ENCODE assay signal across 8 mouse cellular contexts in the genomic region with DNA sequence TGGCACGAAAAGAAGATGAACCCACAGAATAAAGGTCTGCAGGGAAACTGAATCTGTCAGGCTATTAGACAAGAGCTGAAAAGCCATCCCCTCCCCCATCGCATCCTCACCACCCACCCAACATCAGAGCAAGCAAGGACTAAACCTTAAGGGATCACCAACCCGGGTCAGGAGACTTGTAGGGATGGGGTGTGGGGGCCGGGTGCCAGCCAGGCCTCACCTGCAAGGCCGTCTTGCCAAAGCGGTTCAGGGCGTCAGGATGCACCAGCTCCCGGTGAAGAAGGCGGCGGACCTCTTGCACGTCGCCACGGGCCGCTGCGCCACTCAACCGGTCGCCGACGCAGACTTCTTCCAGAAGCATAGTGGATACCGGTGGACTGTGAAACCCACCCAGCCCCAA. TPM values are rescaled to one million over a fixed set of nuclear protein-coding genes. Genes with fewer than 3 reads are reported as not detected.
A peak's percentile ranks its signal among the peaks of the same experiment; 100 is the strongest.
DNase-seq lines count a peak whose midpoint lies in the region; ATAC-seq lines count a peak whose summit lies in the region.

No protein-coding gene starts in this region.

- 0 out of 2 replicates have a peak, but pooled peaks cover 3% of the 10 kb centered on the region for H3K36me3 ChIP-seq in forebrain, embryonic 12.5 days (replicated peaks)
- H3K36me3 ChIP-seq in liver, embryonic 15.5 days (replicated peaks) = peaks cover 23% of the 10 kb centered on the region

- peak overlapping the region; percentile 81 for H3K4me2 ChIP-seq in forebrain, embryonic 12.5 days
- H3K4me2 ChIP-seq in liver, embryonic 15.5 days = peak overlapping the region; percentile 90

- peak; percentile 0; the same call in 1 of the 2 replicates for ATAC-seq in forebrain, embryonic 12.5 days (ENCODE audit: low FRiP score)
- ATAC-seq in liver, embryonic 15.5 days (ENCODE audit: insufficient read depth) = peak; percentile 2

- peak; percentile 47 for DNase-seq in gastrocnemius, postnatal 14 days
- no peak for DNase-seq in gastrocnemius, postnatal 36 days
- peak; percentile 24 for DNase-seq in ovary, postnatal 14 days (ENCODE audit: low spot score)
- no peak for DNase-seq in ovary, postnatal 36 days (ENCODE audit: low spot score)
- DNase-seq in embryo, embryonic 10.5 days (ENCODE audit: low spot score) = no peak
- DNase-seq in c-Kit-positive CD71-positive TER-119-positive erythroid progenitor cells, embryonic 14.5 days (ENCODE audit: low spot score) = no peak

- WGBS in forebrain, embryonic 12.5 days = under 1% methylated on average over 20 of the region's 20 CpGs
- under 1% methylated on average over 20 of the region's 20 CpGs for WGBS in liver, embryonic 15.5 days (ENCODE audit: insufficient replicate concordance)

- peak overlapping the region; percentile 87 for H3K27ac ChIP-seq in forebrain, embryonic 12.5 days
- peak overlapping the region; percentile 96 for H3K27ac ChIP-seq in liver, embryonic 15.5 days (replicated peaks)

- H3K9me3 ChIP-seq in forebrain, embryonic 12.5 days = no peaks in the 10 kb centered on the region
- no peaks in the 10 kb centered on the region for H3K9me3 ChIP-seq in liver, embryonic 15.5 days (replicated peaks)

- peak overlapping the region; percentile 79 for H3K4me3 ChIP-seq in forebrain, embryonic 12.5 days (replicated peaks)
- peak overlapping the region; percentile 93 for H3K4me3 ChIP-seq in liver, embryonic 15.5 days (replicated peaks)

- intact Hi-C loops in gastrocnemius, postnatal 14 days (cut with DNase I; ENCODE audit: low total_unique reads) = no loop called here
- intact Hi-C loops in gastrocnemius, postnatal 36 days (cut with DNase I) = no loop called here

- no peaks in the 10 kb centered on the region for H3K27me3 ChIP-seq in forebrain, embryonic 12.5 days
- H3K27me3 ChIP-seq in liver, embryonic 15.5 days = no peaks in the 10 kb centered on the region

- H3K4me1 ChIP-seq in forebrain, embryonic 12.5 days = peaks cover 36% of the 10 kb centered on the region
- peaks cover 48% of the 10 kb centered on the region for H3K4me1 ChIP-seq in liver, embryonic 15.5 days (replicated peaks)

- peak overlapping the region; percentile 80 for H3K9ac ChIP-seq in forebrain, embryonic 12.5 days
- H3K9ac ChIP-seq in liver, embryonic 15.5 days = peak overlapping the region; percentile 95

RNA-seq across cellular contexts. Expression of gene Cdkn2d, which starts 0.6 kb away (rescaled TPM):
- total RNA-seq in gastrocnemius, postnatal 14 days (2021) = 10 to 100 TPM; 12.0 to 13.2 TPM
- total RNA-seq in gastrocnemius, postnatal 36 days (2021) = 10 to 100 TPM in 1 of 2 experiments, 1 to 10 TPM in 1; 8.4 to 10.1 TPM
- polyA plus RNA-seq in forebrain, embryonic 12.5 days (2016; fragmentation: Nextera tagmentation; extraction: Ambion mirVana) = 70.6 and 74.5 TPM in 2 replicates
- 129 and 144 TPM in 2 replicates for polyA plus RNA-seq in liver, embryonic 15.5 days (2015; fragmentation: Nextera tagmentation; extraction: Ambion mirVana)

RNA-seq across cellular contexts. Expression of gene Kri1, which starts 2.8 kb away (rescaled TPM):
- 10 to 100 TPM; 10.5 to 11.9 TPM for total RNA-seq in gastrocnemius, postnatal 14 days (2021)
- total RNA-seq in gastrocnemius, postnatal 36 days (2021) = 10 to 100 TPM in 1 of 2 experiments, 1 to 10 TPM in 1; 9.1 to 11.6 TPM
- 19.5 and 20.8 TPM in 2 replicates for polyA plus RNA-seq in forebrain, embryonic 12.5 days (2016; fragmentation: Nextera tagmentation; extraction: Ambion mirVana)
- 6.0 and 6.7 TPM in 2 replicates for polyA plus RNA-seq in liver, embryonic 15.5 days (2015; fragmentation: Nextera tagmentation; extraction: Ambion mirVana)

RNA-seq across cellular contexts. Expression of gene Ap1m2, which starts 21.5 kb away (rescaled TPM):
- not detected for total RNA-seq in gastrocnemius, postnatal 14 days (2021)
- total RNA-seq in gastrocnemius, postnatal 36 days (2021) = not detected
- 3.3 TPM in 2 replicates for polyA plus RNA-seq in forebrain, embryonic 12.5 days (2016; fragmentation: Nextera tagmentation; extraction: Ambion mirVana)
- 0.28 and 0.68 TPM in 2 replicates for polyA plus RNA-seq in liver, embryonic 15.5 days (2015; fragmentation: Nextera tagmentation; extraction: Ambion mirVana)

RNA-seq across cellular contexts. Expression of gene Atg4d, which starts 25.5 kb away (rescaled TPM):
- total RNA-seq in gastrocnemius, postnatal 14 days (2021) = 10 to 100 TPM; 36.2 to 39.6 TPM
- 10 to 100 TPM; 62.0 to 65.7 TPM for total RNA-seq in gastrocnemius, postnatal 36 days (2021)
- 47.4 and 50.7 TPM in 2 replicates for polyA plus RNA-seq in forebrain, embryonic 12.5 days (2016; fragmentation: Nextera tagmentation; extraction: Ambion mirVana)
- polyA plus RNA-seq in liver, embryonic 15.5 days (2015; fragmentation: Nextera tagmentation; extraction: Ambion mirVana) = 97.2 and 118 TPM in 2 replicates

RNA-seq across cellular contexts. Expression of gene Slc44a2, which starts 29.9 kb away (rescaled TPM):
- 100 to 1,000 TPM; 104 to 117 TPM for total RNA-seq in gastrocnemius, postnatal 14 days (2021)
- total RNA-seq in gastrocnemius, postnatal 36 days (2021) = 100 to 1,000 TPM; 135 to 148 TPM
- 76.9 and 80.1 TPM in 2 replicates for polyA plus RNA-seq in forebrain, embryonic 12.5 days (2016; fragmentation: Nextera tagmentation; extraction: Ambion mirVana)
- polyA plus RNA-seq in liver, embryonic 15.5 days (2015; fragmentation: Nextera tagmentation; extraction: Ambion mirVana) = 16.7 and 17.6 TPM in 2 replicates

Comparison
In these comparisons a context has a peak if more than half of its experiments do, and no peak if none do; other contexts are left out.
1. DNase-seq: peak in gastrocnemius, postnatal 14 days (single experiment) and ovary, postnatal 14 days (single experiment); none in gastrocnemius, postnatal 36 days (0 of 2), ovary, postnatal 36 days (single experiment), embryo, embryonic 10.5 days (single experiment) and c-Kit-positive CD71-positive TER-119-positive erythroid progenitor cells, embryonic 14.5 days (single experiment).